Mouse (Mus musculus): ENCODE data around the gene Unc45b.

- no peak for TF ChIP-seq CTCF (IDR thresholded peaks at IDR 0.05; ENCODE audit: low read depth, low read length)
- no peak for TF ChIP-seq POLR2A (IDR thresholded peaks at IDR 0.05; ENCODE audit: borderline replicate concordance, low read depth, low read length)
Observed at GRCm38 (mm10) chr11:82861558-82861957, 48.8 kb upstream of the Unc45b start.

All from bone marrow macrophage, adult 2 months (primary cell).